Mouse (Mus musculus) spleen, postnatal 14 days (tissue): Measurements from ENCODE around the gene Fbxo3.
"Not testable (repeated sequence)": the region's sequence is repeated elsewhere in the genome, so short reads cannot be mapped to it uniquely, and the experiment has no call there.

Source experiments
- DNase-seq, 2 experiments: peaks; one replicate each; pipeline ENCODE4 v3.0.0; 2021 to 2022; ENCODE audit warnings: low spot score in 2 of 2

Gene Fbxo3

DNA sequence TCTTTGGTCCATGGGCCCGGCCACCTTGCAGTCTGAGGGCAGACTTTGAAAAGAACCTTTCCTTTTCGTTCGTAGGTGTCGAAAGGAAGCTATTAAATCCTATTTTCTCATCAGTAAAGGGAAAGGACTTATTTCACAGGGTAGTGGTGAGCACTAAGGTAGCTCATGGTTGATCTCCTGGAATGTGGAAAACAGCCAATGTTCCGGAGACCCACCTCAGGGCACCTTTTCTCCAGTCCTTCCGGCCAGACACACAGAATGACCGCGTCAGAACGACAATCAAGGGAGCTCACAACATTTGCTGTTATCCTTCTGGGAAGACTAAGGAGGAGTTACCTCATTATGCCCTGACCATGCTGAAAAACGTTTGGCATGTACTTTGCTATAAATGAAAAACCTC lies 68.7 kb downstream of the Fbxo3 start:
- no peak for DNase-seq

DNA sequence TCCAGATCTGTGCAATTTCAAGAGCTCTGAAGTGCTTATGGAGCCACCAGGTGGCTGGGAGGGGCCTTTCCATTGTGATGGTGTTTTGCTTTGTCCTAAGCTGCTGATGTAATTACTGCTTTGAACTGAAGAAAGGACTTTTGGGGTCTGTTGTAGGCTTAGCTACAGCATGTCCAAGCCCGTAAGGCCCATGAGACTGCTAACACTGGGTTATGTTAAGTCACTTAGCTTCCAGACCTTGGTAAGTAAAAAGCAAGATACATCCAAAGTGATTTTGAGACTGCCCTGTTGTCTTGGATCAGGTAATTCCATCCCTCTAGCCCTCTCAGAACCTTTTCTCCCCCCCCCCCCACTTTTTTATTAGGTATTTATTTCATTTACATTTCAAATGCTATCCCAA lies 69.3 kb downstream of the Fbxo3 start:
- DNase-seq, result not testable (repeated sequence)

DNA sequence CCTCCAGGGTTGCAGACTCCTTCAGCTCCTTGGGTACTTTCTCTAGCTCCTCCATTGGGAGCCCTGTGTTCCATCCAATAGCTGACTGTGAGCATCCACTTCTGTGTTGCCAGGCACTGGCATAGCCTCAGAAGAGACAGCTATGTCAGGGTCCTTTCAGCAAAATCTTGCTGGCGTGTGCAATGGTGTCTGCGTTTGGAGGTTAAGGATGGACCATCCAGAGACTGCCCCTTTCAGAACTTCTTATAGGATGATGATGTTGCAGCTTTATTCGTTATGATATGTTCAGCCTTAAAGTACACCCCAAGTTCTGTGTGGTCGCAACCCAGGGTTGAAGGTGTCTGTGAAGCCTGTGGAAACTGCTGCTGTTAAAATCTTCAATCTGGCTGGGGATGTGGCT lies 69.9 kb downstream of the Fbxo3 start:
- DNase-seq, result not testable (repeated sequence)

GRCm38 (mm10) chr2:104098529-104099230 lies 71.2 kb downstream of the Fbxo3 start:
- DNase-seq, result no peak

DNA sequence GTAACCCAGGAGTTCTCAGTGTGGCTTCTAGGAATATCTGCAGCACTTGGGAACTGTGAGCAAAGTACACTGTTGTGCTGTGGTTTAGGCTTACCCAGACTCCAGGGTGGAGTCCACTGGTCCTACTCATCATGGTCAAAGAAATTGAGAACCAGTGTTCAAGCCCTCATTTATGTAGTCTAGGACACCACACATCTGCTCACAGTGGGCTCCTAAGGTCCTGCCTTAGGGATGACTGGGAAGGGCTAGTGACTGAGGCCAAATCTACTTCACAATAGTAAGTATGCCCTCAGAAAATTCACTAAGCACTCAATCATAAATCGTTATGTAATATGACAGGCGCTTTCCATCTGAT lies 71.7 kb downstream of the Fbxo3 start:
- DNase-seq, result no peak

DNA sequence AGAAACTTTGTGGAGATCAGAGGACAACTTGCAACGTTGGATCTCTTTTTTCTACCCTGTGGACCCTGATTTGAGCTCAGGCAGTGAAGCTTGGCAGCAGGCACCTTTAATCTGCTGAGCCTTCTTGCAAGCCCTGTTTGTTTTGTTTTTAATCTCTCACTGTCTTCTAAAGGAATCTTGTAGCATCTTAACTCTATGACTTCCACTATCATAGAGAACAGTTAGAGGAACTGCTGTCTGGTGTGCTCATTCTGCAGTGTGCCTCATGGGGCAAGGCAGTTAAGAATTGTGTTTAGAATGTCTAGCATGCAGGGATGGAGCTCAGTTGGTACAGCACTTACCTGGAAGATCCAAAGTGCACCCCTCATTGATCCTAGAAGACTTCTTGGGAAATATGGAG lies 72.4 kb downstream of the Fbxo3 start:
- DNase-seq, result no peak

DNA sequence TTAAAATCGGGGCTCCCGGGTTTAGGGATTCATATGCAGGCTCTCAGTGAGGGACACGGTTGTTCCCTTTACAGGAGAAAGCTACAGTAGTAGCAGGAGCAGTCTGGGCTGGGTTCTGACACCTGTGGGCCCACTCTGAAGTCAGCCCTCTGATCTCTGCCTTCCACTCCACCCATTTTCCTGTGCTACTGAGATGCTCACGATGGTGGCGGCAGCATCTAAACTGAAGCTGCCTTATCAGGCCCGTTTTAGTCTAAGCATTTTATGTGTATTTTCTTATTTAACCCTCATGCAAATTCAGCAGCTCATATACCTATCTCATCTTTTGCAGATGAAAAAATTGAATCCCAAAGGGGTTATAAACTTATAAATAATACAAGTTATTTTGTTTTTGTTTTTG lies 77.3 kb downstream of the Fbxo3 start:
- DNase-seq, result no peak

GRCm38 (mm10) chr2:104109021-104109420 lies 81.5 kb downstream of the Fbxo3 start:
- DNase-seq, result not testable (repeated sequence)

GRCm38 (mm10) chr2:104109528-104109927 lies 82.0 kb downstream of the Fbxo3 start:
- DNase-seq, result no peak

GRCm38 (mm10) chr2:104110031-104110430 lies 82.5 kb downstream of the Fbxo3 start:
- no peak for DNase-seq

DNA sequence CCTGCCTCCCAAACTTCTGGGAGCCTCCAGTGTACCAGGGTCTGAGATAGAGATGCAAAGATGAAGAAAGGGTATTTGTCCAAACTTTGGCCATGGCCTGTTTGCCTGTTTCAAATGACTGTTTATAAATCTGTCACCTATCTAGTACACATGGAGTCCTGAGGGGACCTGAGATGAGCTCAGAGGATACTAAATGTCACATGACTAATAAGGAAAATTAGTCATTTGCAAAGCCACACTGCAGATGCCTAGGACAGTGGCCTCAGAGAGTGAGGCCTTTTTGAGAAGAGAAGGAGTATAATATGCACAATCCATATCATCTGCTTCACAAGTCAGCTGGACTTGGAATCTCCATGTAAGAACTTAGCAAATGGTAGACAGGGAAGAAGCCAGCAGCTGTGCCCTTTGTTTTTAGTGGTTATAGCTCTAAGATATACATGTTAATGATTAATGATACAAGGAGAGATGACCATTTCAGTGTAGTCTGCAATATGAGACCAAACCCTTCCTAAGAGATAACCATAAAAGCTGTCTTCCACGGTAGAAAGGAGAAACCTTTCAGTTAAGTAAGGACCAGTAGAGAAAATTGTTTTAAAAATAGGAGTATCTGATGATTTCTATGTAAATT lies 83.8 kb downstream of the Fbxo3 start:
- not testable (repeated sequence) for DNase-seq
